Mouse (Mus musculus) heart, adult 2 months (tissue): ENCODE measurements around the gene Wnt3a. TPM values are rescaled to one million over a fixed set of nuclear protein-coding genes. Genes with fewer than 3 reads are reported as not detected.

Source experiments
- DNase-seq, 2 experiments: peaks; one replicate each; pipeline ENCODE4 v3.0.0; 2021
- H3K27ac ChIP-seq: fragments of 200-600 bp; 2 replicates; pipeline ENCODE4 v1.8.1; 2022
- H3K27me3 ChIP-seq: fragments of 200-500 bp; 2 replicates; pipeline ENCODE4 v1.6.1; 2012; ENCODE audit warnings: mild to moderate bottlenecking, low read length, inconsistent platforms, mixed read lengths; ENCODE audit not compliant: control insufficient read depth, insufficient read depth
- H3K36me3 ChIP-seq: fragments of 200-500 bp; 2 replicates; pipeline ENCODE4 v1.6.1; 2012; ENCODE audit warnings: low read length, inconsistent platforms; ENCODE audit not compliant: control insufficient read depth, insufficient read depth
- H3K4me1 ChIP-seq: fragments of 200-500 bp; 2 replicates; pipeline ENCODE4 v1.6.1; 2011; ENCODE audit warnings: low read length; ENCODE audit not compliant: control insufficient read depth, insufficient read depth
- H3K4me3 ChIP-seq: fragments of 200-600 bp; 2 replicates; pipeline ENCODE4 v1.8.1; 2022
- H3K79me2 ChIP-seq: fragments of 200-500 bp; replicated peaks from 2 replicates; pipeline ENCODE4 v1.6.1; 2012; ENCODE audit warnings: mild to moderate bottlenecking, inconsistent platforms, low read length, moderate library complexity, mixed read lengths; ENCODE audit not compliant: control insufficient read depth, insufficient read depth
- H3K9ac ChIP-seq: fragments of 200-500 bp; 2 replicates; pipeline ENCODE4 v1.6.1; 2012; ENCODE audit warnings: low read depth, mild to moderate bottlenecking, control low read depth, inconsistent platforms, low read length, mixed read lengths
- CTCF ChIP-seq: fragments of 200-600 bp; IDR thresholded peaks from 2 replicates; pipeline ENCODE4 v1.8.1; 2022; ENCODE audit warnings: antibody characterized with exemption, mild to moderate bottlenecking, moderate library complexity
- EP300 ChIP-seq: fragments of 200-500 bp; IDR thresholded peaks from 2 replicates; pipeline ENCODE4 v1.6.1; 2011; ENCODE audit warnings: low read depth, low read length, control low read depth; ENCODE audit not compliant: insufficient read depth
- POLR2A ChIP-seq: fragments of 200-500 bp; IDR thresholded peaks from 2 replicates; pipeline ENCODE4 v1.6.1; 2011; ENCODE audit warnings: mild to moderate bottlenecking, low read depth, low read length, control low read depth; ENCODE audit not compliant: insufficient read depth
- WGBS: fragments of 180-500 bp; shearing (Covaris S2); methylation state at CpG from one replicate; pipeline ENCODE4 v1.1.7; 2018; 5-methylcytosine and 5-hydroxymethylcytosine counted together
- intact Hi-C: fragments of 180-260 bp; cut with DNase I; formaldehyde crosslinking; loops from one replicate; pipeline ENCODE4 v1.15.1; 2025
- polyA plus RNA-seq: library from polyadenylated mRNA; depleted of rRNA; stranded (reverse); fragments of >200 nt; gene quantifications from 2 replicates; pipeline ENCODE4 v1.2.3, GENCODE M21; 2012
- total RNA-seq, 2 experiments: library from RNA; stranded (reverse); gene quantifications; 2 replicates each; pipeline ENCODE4 v1.2.3; 2021

The Wnt3a gene
- total and polyA plus RNA-seq, 3 experiments: not detected

DNA sequence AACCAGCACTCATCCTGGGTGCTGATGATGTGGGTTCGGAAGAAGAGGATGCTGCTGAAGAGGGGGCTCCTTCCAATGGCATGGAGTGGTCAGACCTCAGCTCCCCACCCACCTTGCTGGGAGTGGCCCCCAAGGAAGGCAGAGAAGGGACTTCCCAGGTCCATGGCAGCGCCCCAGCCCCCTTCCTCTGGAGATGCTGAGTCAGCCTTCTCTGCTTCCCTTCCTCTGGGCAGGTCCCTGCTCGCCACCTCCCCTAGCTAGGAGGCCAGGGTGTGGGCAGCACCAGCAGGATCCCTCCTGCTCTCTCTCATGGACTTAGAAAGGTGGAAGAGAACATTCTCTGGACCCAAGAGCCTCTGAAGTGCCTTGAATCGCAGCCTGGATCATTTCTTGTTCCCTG, 12.5 kb downstream of the Wnt3a start:
- H3K4me1 ChIP-seq: no peaks in the 10 kb centered on the region
- no peak for DNase-seq

DNA sequence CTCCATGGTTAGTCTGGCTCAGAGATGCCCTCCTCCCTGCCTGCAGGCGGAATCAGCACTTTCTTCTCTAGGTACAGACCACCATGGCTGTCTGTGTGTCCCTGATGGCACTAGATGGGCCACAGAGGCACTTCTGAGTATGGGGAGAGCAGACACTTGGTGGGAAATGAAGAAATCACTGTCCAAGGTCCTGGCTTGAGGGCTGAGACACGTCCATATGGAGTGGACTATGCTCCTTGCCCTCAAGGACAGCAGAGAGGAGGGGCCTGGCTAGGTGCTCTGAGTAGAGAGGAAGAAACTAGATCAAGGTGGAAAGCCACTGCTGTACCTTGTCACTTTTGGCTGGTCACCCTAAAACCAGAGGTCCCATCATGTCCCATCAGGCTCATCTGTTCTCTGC, 13.7 kb downstream of the Wnt3a start:
- Histone ChIP-seq H3K27me3 (no peaks in the 10 kb centered on the region), H3K9ac (no peak overlapping the region), H3K4me1 (no peaks in the 10 kb centered on the region), H3K79me2 (no peaks in the 10 kb centered on the region), H3K4me3 (no peak overlapping the region), H3K27ac (no peak overlapping the region), H3K36me3 (no peaks in the 10 kb centered on the region)
- 18% methylated on average over 2 of the region's 2 CpGs for WGBS
- TF ChIP-seq POLR2A (no peak), EP300 (no peak), CTCF (no peak)
- no peak for DNase-seq
- intact Hi-C loops: no loop called here

More for the DNA sequence above, 12.5 kb downstream of the Wnt3a start:
- WGBS: 64% methylated on average over 4 of the region's 4 CpGs
- H3K36me3 ChIP-seq: no peaks in the 10 kb centered on the region
- no peaks in the 10 kb centered on the region for H3K79me2 ChIP-seq
- H3K27me3 ChIP-seq: no peaks in the 10 kb centered on the region
- no peak overlapping the region for H3K27ac ChIP-seq
- no peak for TF ChIP-seq EP300
- no peak for TF ChIP-seq CTCF
- no peak for TF ChIP-seq POLR2A
- no peak overlapping the region for H3K9ac ChIP-seq
- H3K4me3 ChIP-seq: no peak overlapping the region
- intact Hi-C loops: no loop called here

DNA sequence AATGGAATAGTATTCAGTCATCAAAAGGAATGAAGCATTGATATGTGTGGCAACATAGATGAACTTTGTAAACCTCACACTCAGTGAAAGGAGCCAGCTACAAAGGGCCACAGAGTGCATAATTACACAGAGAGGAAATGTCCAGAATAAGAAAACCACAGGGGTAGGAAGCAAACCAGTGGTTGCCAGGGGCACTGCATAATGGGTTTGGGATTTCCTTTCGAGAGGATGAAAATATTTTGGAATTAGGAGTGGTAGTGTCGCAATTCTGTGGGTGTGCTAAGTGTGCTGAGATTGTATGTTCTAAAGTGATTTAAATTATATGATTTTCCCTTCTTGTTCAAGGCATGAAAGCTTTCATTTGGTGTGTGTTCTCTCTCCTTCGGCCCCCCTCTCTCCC, 16.4 kb downstream of the Wnt3a start:
- Histone ChIP-seq H3K27ac (no peak overlapping the region), H3K27me3 (no peaks in the 10 kb centered on the region), H3K79me2 (no peaks in the 10 kb centered on the region), H3K36me3 (no peaks in the 10 kb centered on the region), H3K9ac (no peak overlapping the region), H3K4me1 (no peaks in the 10 kb centered on the region), H3K4me3 (no peak overlapping the region)
- intact Hi-C loops: no loop called here
- WGBS: 65% methylated on average over 3 of the region's 3 CpGs
- no peak for DNase-seq
- TF ChIP-seq POLR2A (no peak), CTCF (no peak), EP300 (no peak)

DNA sequence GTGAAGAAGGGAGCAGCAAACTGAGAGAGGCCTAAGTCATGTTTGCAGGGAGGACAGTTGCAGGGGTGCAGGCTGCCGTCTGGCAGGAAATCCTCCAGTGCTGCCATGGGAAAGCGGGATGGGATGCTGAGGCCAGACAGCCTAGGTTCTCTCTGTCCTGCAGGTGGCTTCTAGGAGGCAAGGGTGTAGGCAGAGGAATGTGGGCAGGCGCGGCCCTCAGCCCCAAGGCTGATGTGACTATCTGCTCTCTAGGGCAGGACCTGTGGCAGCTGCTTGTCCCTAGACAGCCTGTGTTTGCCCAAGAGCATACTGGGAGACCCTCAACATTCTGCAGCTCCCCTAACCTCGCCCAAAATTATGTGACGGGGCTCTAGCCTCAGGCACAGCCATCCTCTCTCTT, 23.8 kb downstream of the Wnt3a start:
- WGBS: 25% methylated on average over 6 of the region's 6 CpGs
- TF ChIP-seq CTCF (no peak), POLR2A (no peak), EP300 (no peak)
- peaks cover 14% of the 10 kb centered on the region for H3K27me3 ChIP-seq
- H3K79me2 ChIP-seq: no peaks in the 10 kb centered on the region
- H3K9ac ChIP-seq: no peak overlapping the region
- peaks cover 3% of the 10 kb centered on the region for H3K4me1 ChIP-seq
- intact Hi-C loops: no loop called here
- H3K4me3 ChIP-seq: no peak overlapping the region
- DNase-seq: no peak
- no peak overlapping the region for H3K27ac ChIP-seq
- H3K36me3 ChIP-seq: no peaks in the 10 kb centered on the region

DNA sequence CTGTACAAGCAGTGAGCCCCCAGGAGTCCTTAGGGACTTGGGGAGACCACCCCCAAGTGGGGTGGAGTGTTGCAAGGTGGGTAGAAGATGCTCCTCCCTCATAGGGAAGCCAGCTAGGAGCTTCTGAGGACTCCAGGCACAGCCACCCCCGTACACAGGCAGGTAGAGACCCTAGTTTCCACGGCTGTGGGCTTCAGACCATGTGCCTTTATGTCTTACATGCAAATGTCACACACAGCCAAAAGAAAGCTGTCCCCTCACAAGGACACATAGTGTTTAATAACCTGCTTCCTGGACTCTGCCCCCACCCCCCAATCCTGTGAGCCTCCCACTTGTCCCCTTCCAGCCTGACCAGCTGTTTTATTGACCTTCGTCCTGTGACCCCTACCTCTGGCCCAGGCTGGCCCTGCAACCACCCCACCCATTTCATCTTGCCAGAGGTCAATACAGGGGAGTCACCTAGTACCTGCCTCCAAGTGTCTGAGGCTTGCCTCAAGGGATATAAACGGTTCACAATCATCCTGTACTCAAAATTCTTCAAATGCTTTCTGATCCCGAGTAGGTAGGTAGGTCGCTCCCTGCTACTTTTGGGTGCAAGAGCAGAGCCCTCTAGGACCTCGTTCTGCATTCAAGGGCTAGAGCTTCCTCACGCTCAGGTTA, 25.3 kb downstream of the Wnt3a start:
- DNase-seq: no peak
- intact Hi-C loops: no loop called here
- WGBS: 68% methylated on average over 8 of the region's 8 CpGs
- no peak overlapping the region for H3K27ac ChIP-seq
- H3K9ac ChIP-seq: no peak overlapping the region
- H3K4me1 ChIP-seq: peaks cover 3% of the 10 kb centered on the region
- no peaks in the 10 kb centered on the region for H3K36me3 ChIP-seq
- TF ChIP-seq EP300 (no peak), POLR2A (no peak), CTCF (no peak)
- no peaks in the 10 kb centered on the region for H3K79me2 ChIP-seq
- no peak overlapping the region for H3K4me3 ChIP-seq
- peaks cover 14% of the 10 kb centered on the region for H3K27me3 ChIP-seq

DNA sequence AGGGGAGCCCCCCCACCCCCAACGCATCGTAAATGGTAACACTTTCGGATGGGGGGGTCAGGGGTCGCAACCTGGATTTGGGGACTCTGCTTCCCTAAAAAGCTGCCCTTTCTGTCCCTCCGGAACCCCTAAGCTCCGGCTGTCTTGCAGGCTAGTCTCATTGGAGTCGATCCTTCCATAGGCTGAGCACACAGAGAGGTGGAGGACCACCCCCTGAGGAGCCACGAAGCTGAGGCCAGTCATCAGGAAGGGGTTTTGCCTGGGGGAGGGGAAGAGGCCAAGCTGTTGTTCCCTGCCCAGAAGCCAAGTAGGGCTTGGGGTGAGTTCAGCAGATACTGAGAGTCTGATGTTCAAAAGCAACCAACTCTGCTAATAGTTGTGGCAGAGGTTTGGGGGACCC, 26.0 kb downstream of the Wnt3a start:
- no peak for DNase-seq
- intact Hi-C loops: no loop called here
- Histone ChIP-seq H3K27me3 (peaks cover 14% of the 10 kb centered on the region), H3K79me2 (no peaks in the 10 kb centered on the region), H3K9ac (no peak overlapping the region), H3K4me1 (peaks cover 3% of the 10 kb centered on the region), H3K36me3 (no peaks in the 10 kb centered on the region), H3K4me3 (peak overlapping the region; percentile 52), H3K27ac (no peak overlapping the region)
- TF ChIP-seq CTCF (no peak), EP300 (no peak), POLR2A (no peak)
- WGBS: 21% methylated on average over 8 of the region's 8 CpGs
